7 mouse cellular contexts compared by ENCODE assay signal in genomic region chr16:90422108-90422529, GRCm38 (mm10). TPM values are rescaled to one million over a fixed set of nuclear protein-coding genes. Genes with fewer than 3 reads are reported as not detected.
DNase-seq lines count a peak whose midpoint lies in the region.

No protein-coding gene starts in this region.

- DNase-seq in adrenal gland, adult 2 months: peak; percentile 62
- peak; percentile 75 for DNase-seq in brain, adult 2 months (ENCODE audit: low read depth, low spot score)
- peak; percentile 30 to 32 for DNase-seq in gastrocnemius, postnatal 4 days (ENCODE audit: low spot score in 2 of 2)
- DNase-seq in kidney, postnatal 25 days: peak; percentile 55 to 64
- peak; percentile 78 for DNase-seq in lung, postnatal 10 days
- peak; percentile 72 for DNase-seq in right cerebral cortex, postnatal 14 days
- DNase-seq in spleen, postnatal 36 days (ENCODE audit: low spot score in 2 of 2): no peak

RNA-seq across cellular contexts. Expression of gene Hunk, which starts 36.3 kb away (rescaled TPM):
- total RNA-seq in adrenal gland, adult 2 months (2021): 1 to 10 TPM; 2.8 to 6.4 TPM
- 2.2 and 2.7 TPM in 2 replicates for polyA plus RNA-seq in adrenal gland, adult 2 months (2012; rRNA removed)
- 1 to 10 TPM; 6.3 to 7.5 TPM for total RNA-seq in gastrocnemius, postnatal 4 days (2021)

Comparison
In these comparisons a context has a peak if more than half of its experiments do, and no peak if none do; other contexts are left out.
1. DNase-seq: peak in adrenal gland, adult 2 months (single experiment), brain, adult 2 months (single experiment), gastrocnemius, postnatal 4 days (2 of 2), kidney, postnatal 25 days (2 of 2), lung, postnatal 10 days (single experiment) and right cerebral cortex, postnatal 14 days (single experiment); none in spleen, postnatal 36 days (0 of 2).